Mouse (Mus musculus) CH12.LX (cell line): ENCODE results near the gene Clca2. TPM values are rescaled to one million over a fixed set of nuclear protein-coding genes. Genes with fewer than 3 reads are reported as not detected.

Experiments
- polyA plus RNA-seq: library from polyadenylated mRNA; unstranded; fragments of >175 nt; gene quantifications from 2 replicates; pipeline ENCODE4 v1.2.1, GENCODE M21; 2012; ENCODE audit warnings: low read depth; ENCODE audit not compliant: insufficient read length
- total RNA-seq, 2 experiments: library from RNA; depleted of rRNA; stranded (reverse); fragments of 300-350 nt in 1 of 2; fragments of >200 nt in 1 of 2; gene quantifications; 2 replicates each; pipeline ENCODE4 v1.2.3; 2012 to 2014

Clca2 gene
- total and polyA plus RNA-seq, 3 experiments, result 0.07 to 0.17 (median 0.13) TPM

Other genes starting within 250 kb of the Clca2 start
- gene Clca4b, start 166.9 kb downstream of the Clca2 start, total RNA-seq (2012; rRNA removed), result not detected in 2 replicates
- gene Clca4b, start 166.9 kb downstream of the Clca2 start, total RNA-seq (2014; rRNA removed), result not detected in 2 replicates
- gene Clca4b, start 166.9 kb downstream of the Clca2 start, polyA plus RNA-seq, result not detected in 2 replicates
- gene Clca4a, start 124.4 kb downstream of the Clca2 start, total RNA-seq (2012; rRNA removed), result 0.21 and 0.30 TPM in 2 replicates
- gene Clca4a, start 124.4 kb downstream of the Clca2 start, total RNA-seq (2014; rRNA removed), result 0.47 and 0.51 TPM in 2 replicates
- gene Clca4a, start 124.4 kb downstream of the Clca2 start, polyA plus RNA-seq, result 0.29 and 0.47 TPM in 2 replicates
- 0.04 TPM in 2 replicates for gene Clca1, start 66.7 kb downstream of the Clca2 start, total RNA-seq (2012; rRNA removed)
- gene Clca1, start 66.7 kb downstream of the Clca2 start, total RNA-seq (2014; rRNA removed), result 0.05 and 0.30 TPM in 2 replicates
- gene Clca1, start 66.7 kb downstream of the Clca2 start, polyA plus RNA-seq, result 1.1 and 1.3 TPM in 2 replicates
- 22.6 and 26.1 TPM in 2 replicates for gene Odf2l, start 19.1 kb upstream of the Clca2 start, total RNA-seq (2012; rRNA removed)
- gene Odf2l, start 19.1 kb upstream of the Clca2 start, total RNA-seq (2014; rRNA removed), result 51.1 and 53.9 TPM in 2 replicates
- gene Odf2l, start 19.1 kb upstream of the Clca2 start, polyA plus RNA-seq, result 37.8 and 39.1 TPM in 2 replicates
- gene Col24a1, start 193.0 kb upstream of the Clca2 start, total RNA-seq (2012; rRNA removed), result not detected in 2 replicates
- gene Col24a1, start 193.0 kb upstream of the Clca2 start, total RNA-seq (2014; rRNA removed), result not detected in 2 replicates
- gene Col24a1, start 193.0 kb upstream of the Clca2 start, polyA plus RNA-seq, result 0.10 TPM in 1 of 2 replicates, not detected in the other